Mouse (Mus musculus) c-Kit-positive CD71-negative TER-119-negative erythroid progenitor cells, embryonic 14.5 days (primary cell): Measurements from ENCODE around the gene Vsir.

Experiments used
- DNase-seq: peaks from one replicate; pipeline ENCODE4 v3.0.0-alpha.2; 2013; ENCODE audit warnings: low read depth

Gene Vsir

GRCm38 (mm10) chr10:60353241-60354002 is 6.8 kb downstream of the Vsir start:
- DNase-seq, result no peak

DNA sequence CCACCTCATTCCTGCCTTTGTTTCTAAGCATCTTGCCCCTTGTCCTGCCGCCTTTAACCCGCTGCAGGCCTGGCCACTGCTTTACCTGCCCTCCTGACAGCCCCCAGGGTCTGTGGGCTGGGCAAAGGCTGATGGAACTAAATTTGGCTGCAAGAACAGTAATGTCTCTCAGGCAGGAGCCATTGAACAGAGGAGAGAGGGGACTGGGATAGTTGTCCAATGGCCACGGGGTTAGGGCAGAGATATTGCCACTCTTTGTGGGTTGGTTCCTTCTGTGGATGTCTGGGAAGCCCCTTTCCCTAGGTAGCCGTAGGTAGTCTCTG is 7.3 kb downstream of the Vsir start:
- no peak for DNase-seq

DNA sequence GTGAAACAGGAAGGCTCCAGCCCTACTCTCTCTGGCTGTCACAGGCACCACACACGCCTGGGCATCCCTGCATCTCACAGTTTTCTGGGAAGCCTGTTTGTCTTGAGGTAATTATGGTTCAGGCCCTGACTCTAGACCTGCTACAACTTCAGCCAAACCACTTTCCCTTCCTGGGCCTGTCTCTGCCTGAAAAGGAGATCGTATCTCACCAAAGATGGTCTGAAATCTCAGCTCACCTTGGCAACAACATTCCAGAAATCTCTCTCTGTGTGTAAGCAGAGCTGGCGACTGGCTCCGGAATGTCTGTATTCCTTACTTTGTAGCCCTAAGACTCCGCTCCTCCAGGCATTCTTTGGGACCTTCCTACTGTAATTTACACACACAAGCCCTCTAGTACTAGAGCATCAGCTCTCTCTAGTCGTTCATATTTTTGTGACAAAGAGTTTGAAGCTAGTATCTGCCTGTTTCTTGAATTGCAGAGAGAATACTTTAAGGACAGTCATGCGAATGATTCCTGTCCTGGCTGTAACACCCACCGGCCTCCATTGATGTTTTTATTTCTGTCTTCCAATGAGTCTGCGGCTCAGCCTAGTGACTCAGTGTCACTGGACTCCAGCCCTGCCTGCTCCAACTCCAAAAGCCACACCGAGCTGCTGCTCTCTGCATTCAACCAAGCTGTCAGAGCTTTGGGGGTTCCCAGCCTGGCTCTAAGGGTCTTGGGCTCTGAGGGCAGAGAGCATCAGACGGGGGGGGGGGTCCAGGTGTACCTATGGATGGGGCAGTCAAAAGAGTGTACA is 8.4 kb downstream of the Vsir start:
- no peak for DNase-seq

DNA sequence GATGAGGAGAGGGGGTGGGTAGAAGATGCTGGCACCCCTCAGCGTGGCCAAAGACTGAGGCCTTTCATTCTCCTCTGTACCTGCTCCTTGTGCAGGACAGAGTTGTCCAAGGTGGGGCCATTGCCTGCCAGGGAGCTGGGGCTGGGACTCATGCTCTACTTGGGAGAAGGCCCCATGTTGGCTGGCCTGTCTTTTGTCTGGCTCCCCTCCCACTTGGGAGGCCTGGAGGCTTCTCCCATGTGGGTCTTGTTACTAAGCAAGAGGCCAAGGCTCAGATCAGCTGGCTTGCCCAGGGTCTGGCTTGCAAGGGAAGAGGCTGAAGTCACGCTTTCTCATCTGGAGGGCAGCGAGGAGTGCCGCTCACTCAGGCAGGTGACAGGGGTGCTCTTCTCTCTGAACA is 10.8 kb downstream of the Vsir start:
- no peak for DNase-seq

DNA sequence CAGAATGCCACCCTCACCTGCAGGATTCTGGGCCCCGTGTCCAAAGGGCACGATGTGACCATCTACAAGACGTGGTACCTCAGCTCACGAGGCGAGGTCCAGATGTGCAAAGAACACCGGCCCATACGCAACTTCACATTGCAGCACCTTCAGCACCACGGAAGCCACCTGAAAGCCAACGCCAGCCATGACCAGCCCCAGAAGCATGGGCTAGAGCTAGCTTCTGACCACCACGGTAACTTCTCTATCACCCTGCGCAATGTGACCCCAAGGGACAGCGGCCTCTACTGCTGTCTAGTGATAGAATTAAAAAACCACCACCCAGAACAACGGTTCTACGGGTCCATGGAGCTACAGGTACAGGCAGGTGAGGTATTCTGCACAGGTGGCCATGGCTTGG is 11.2 kb downstream of the Vsir start:
- DNase-seq, result no peak

DNA sequence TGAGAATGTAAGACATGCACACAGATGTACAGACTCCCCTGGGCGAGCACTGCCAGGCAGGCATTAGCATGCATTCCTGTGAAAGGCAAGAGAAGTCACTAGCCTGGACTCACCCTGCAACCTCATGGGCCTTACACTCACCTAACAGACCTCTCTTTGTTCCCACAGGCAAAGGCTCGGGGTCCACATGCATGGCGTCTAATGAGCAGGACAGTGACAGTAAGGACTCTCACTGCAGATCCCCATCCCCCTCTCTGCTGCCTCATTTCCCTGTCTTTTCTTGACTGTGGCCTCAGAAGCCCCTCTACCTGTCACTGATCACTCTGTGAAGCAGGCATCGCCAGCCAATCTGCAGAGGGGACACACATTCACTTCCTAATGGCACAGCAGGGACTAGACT is 12.1 kb downstream of the Vsir start:
- no peak for DNase-seq

GRCm38 (mm10) chr10:60361615-60362309 is 15.1 kb downstream of the Vsir start:
- DNase-seq, result no peak

DNA sequence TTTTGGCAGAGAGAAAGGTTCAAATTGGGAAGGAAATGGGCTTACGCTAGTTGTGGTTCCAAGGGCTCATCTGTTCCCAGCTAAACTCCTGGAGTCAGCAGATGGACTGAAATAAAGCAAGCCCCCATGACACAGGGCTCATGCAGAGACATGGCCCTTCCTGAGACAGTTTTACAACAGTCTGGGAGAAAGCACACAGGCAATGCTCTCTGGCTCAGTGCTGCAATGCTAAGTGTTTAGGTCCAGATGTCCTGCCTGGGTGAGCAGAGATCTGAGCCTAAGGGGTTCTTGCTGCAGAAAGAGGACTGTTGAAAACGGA is 15.6 kb downstream of the Vsir start:
- no peak for DNase-seq

DNA sequence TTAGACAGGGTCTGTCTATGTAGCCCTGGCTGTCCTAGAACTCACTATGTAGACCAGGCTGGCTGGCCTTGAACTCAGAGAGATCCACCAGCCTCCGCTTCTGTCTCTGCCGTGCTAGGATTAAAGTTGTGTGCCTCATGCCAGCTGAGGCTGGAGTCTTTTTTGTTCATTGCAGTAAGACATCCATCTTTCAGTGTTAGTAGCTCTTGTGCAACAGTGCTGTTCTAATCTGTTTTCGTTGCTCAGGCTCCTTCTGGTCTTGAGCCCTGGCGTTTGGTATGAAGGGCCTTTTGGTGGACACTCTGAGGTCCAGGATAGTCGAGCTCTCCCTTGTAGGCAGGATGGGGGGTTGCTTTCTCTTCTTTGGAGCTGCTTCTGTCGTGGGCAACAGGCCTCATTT is 16.8 kb downstream of the Vsir start:
- DNase-seq, result no peak

- no peak for DNase-seq
These were observed 20.5 kb downstream of the Vsir start for GRCm38 (mm10) chr10:60367145-60367544.

DNA sequence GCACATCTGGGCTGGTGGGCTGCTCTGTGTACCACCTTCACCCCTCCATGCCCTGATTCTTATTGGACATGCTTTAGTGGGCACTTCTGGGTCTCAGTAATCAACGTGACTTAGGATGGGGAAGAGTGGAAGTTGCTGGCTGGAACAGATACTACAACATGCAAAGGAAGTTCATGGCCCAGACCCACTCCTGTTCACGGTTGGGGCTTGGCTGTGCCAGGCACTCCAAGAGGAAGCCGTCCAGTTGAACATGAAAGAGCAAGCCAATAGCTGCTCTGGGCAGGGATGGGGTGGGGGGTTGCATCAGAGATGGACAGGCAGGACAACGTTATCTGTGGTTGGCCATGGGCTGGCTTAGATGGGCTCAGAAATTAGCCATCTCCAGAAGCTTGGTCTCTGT is 21.3 kb downstream of the Vsir start:
- DNase-seq, result no peak

GRCm38 (mm10) chr10:60369405-60369804 is 22.8 kb downstream of the Vsir start:
- no peak for DNase-seq

GRCm38 (mm10) chr10:60370098-60370497 is 23.4 kb downstream of the Vsir start:
- no peak for DNase-seq

- no peak for DNase-seq
These were observed 24.0 kb downstream of the Vsir start for GRCm38 (mm10) chr10:60370601-60371061.

GRCm38 (mm10) chr10:60371596-60372386 is 25.1 kb downstream of the Vsir start:
- DNase-seq, result no peak

DNA sequence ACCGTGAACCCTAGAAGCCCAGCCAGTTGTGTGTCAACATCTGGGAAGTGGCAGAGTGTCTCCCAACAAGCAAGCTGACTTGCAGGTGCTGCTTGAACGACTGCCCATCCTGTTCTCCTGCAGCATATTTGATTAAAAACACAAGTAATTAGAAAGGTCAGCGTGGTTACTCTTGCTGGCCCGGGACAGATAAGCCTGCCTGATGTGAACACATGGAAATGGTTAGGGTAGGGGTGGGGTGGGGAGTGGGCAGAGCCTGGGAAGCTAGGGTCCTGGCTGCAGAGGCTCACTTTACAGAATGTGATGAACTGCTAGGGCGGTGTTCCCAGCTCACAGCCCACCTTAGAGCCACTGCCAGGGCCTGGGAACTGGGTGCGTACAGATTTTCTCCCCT is 26.9 kb downstream of the Vsir start:
- DNase-seq, result no peak

DNA sequence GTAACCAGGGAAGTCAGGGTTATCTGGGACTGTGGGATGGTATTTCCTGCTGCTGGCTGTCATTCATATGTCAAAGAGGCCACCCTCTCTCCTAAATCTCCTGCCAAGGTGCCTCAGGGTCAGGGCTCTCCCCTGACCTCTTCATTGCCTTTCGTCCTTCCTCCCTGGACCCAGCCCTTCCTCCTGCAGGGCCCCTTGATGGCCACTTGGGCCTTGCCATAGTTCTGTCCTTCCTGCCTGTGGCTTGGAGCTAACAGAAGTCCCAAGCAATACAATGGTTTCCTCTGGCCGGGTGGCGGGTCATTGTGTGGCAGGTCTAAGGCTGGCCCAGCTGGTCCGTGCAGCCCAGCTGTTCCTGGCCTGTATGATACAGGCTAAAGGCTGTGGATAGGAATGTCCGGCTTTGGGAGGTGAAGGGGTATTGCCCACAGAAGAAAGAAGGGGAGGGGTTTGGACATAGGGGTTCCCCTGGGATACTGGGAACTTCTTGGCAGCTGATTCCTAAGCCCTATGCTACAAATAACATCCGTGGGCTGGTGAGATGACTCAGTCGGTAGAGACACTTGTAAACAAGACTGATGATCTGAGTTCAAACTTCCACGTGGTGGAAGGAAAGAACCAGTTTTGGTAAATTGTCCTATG is 27.4 kb downstream of the Vsir start:
- DNase-seq, result no peak

GRCm38 (mm10) chr10:60376704-60377103 is 30.1 kb downstream of the Vsir start:
- no peak for DNase-seq

DNA sequence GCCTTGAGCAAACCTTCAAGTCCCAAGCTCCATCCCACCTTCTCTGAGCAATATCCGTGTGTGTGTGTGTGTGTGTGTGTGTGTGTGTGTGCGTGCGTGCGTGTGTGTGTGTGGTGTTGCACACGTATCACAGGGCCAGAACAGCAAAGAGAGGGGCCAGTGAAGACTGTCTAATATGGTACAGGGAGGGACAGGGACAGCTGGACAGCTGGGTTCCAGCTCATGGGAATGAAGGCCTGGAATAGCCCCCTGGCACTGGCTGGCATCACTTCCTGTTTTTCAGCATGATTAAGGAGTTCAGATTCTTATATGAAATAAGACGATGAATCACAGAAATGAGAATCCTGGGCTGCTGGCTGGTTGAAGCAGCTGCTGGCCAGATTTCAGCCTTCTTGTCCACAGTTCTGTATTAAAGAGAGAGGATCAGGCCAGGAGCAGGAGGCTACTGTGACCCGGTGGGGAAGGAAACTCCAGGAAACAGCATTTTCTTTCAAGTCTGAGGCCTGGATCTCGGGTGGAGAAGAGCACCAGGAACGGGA is 32.8 kb downstream of the Vsir start:
- no peak for DNase-seq

DNA sequence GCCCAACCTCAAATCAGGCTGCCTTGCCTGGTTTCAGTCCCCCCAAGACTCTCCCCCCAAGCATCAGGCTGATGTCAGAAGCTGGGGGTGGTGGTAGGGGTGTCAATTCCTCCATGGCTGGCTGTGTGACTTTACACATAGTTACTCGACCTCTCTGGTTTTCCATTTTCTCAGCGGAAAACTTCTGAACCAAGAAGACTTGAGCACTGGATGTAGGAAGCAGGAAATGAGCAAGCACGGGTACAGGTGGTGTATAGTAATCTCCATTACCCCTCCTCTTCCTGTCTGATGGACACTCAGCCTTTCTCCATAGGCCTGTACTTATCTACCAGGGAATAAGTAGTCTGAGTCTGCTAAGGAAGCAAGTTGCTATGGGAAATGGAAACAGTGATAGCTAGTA is 33.6 kb downstream of the Vsir start:
- no peak for DNase-seq

DNA sequence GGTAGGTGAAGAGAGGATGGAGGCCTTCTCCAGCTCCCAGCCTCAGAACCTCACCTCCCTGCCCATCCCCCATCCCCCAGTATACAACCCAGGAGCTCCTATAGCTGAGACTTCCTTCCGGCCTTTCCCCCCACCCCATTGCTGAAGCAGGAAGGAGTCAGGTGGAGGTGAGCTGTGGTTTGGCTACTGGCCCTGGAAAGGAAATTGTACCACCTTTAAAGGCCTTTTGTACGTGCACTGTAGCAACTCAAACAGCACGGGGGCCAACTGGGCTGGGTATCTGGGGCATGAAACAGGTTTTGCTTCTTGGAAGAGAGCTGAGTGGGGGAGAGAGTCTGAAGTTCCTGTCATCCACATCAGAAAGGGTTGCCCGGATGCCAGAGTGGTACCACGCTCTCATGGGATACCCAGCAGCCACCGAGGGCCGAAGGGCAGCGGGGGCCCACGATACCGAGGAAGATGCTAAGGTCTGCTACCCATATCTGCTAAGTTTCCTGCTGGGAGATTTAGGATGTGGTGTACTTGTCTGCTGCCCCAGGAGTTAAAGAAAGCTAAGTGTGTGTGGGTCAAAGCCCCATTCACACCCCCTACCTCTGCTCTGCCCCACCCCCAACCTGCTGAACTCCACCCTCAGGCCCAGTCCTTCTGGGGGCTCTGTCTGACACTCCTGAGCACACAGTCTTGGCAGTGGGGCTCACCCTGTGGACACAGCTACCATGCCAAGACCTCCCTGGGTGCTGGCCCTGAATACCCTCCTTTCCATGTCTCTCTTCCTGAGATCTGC is 34.7 kb downstream of the Vsir start:
- no peak for DNase-seq
